Mouse (Mus musculus): ENCODE results near the gene Tmem51.

GRCm38 (mm10) chr4:142055600-142055999 is 28.5 kb downstream of the Tmem51 start:
- no peak for TF ChIP-seq CTCF (IDR thresholded peaks at IDR 0.05; ENCODE audit: low read depth)
- no peak for TF ChIP-seq EP300 (optimal IDR thresholded peaks at IDR 0.05)

Data from stomach, postnatal 0 days (tissue).